Mouse (Mus musculus): ENCODE measurements at regions not wholly inside any gene's neighbourhood (a gene's known extent, or its start where the extent isn't known, plus 50 kb on each side); places are given as distances from the start of the nearest gene placed in this dataset.
A peak's percentile ranks its signal among the peaks of the same experiment; 100 is the strongest.
"Not testable (repeated sequence)": the region's sequence is repeated elsewhere in the genome, so short reads cannot be mapped to it uniquely, and the experiment has no call there.

- no peak for DNase-seq (ENCODE audit: low spot score)
Measured at GRCm38 (mm10) chr10:56783941-56784340, 406.8 kb downstream of the Gja1 start.

DNA sequence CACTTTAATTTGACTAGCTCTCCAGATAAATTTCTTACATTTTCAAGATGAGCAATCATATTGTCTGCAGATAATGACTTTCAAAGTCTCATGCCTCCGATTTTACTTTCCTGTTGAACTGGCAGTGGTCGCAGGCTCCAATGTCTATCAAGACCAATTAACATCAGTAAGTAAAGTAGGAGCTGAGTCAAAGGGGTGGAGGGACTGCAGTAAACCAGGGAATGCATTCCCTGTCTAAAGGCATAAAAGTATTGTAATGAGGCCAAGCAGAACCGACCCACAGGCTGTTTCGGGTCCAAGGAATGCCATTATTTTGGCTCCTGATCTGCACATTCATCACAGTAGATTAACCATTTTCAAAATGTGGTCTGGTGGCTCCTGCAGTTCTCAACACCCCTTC is 411.0 kb downstream of the Gja1 start:
- DNase-seq (ENCODE audit: low spot score) = peak; percentile 74

- no peak for DNase-seq (ENCODE audit: low spot score)
Measured at GRCm38 (mm10) chr10:56793074-56793473, 415.9 kb downstream of the Gja1 start.

DNA sequence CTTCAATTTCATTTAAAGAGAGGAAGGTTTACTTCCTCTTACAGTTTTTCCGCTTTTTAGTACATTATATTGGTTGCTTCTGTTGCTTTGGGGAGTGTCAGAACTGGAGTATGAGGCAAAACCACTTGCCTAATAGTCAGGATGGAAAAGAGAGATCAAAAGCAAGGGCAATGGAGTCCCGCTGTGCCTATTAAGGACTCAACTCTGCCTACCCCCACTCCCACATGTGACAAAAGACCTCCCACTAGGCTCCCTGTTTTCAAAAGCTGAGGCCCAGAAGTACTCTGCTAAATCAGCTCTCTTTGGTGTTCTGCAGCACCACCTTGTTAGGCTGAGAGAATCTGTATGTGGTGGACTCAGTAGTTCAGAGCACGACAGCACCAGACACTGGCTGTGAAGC is 418.3 kb downstream of the Gja1 start:
- DNase-seq (ENCODE audit: low spot score) = peak; percentile 39

GRCm38 (mm10) chr10:56799307-56799706 is 422.2 kb downstream of the Gja1 start:
- DNase-seq (ENCODE audit: low spot score) = no peak

DNA sequence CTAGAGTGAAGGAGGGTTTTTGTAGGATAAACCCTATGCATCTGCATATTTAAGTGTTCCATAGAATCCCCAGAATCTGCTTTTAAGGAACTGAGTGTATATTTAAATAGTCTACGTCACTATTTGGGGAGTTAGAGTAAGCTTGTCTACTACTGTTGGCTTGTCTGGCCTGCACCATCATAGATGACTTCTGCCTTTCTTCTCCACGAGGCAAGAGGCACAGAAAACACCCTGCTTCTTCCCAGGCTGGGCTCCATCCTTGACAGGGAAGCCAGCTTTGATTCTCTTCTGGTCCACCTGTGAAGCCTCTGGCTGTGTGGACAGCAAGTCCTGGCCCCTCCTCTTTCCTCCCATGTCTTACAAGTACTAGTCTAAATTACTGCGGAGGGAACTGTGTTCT is 422.6 kb downstream of the Gja1 start:
- no peak for DNase-seq (ENCODE audit: low spot score)

DNA sequence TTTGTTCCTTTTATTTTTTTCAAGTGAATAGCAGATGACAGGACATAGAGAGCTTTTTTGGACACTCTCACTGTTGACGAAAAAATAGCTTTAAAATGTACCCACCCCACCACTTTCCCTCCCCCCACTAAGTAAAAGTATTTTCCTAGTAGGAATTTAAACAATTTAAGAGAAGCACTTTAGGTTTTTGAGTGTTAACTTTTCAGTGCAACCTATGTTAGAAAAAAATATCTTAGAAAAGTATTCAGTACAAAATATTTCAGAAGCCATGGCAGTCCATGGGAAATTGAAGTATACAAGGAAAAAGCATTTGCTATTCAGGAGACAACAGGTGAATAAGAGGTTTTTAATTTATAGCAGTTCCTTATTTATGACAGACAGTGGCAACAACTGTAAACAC is 431.9 kb downstream of the Gja1 start:
- no peak for DNase-seq (ENCODE audit: low spot score)

GRCm38 (mm10) chr10:56822158-56822557 is 445.0 kb downstream of the Gja1 start:
- no peak for DNase-seq (ENCODE audit: low spot score)

DNA sequence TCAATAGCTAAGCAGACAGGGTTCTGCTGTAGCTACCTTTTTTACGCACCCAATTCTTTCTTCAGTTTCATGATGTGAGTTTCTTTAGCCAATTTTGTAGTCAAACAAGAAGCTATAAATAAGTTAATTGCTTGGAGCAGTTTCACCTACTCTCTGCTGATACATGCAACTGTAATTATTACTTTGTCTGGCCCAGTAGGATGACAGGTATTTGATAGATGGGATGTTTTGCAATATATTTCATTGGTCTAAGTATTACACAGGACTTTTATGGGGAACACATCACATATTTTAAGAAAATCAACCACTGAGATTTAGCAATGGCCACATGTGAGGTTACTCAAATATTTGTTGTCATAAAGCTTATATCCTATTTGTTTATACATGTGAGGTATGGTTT is 454.2 kb downstream of the Gja1 start:
- no peak for DNase-seq (ENCODE audit: low spot score)

GRCm38 (mm10) chr10:56831966-56832365 is 454.8 kb downstream of the Gja1 start:
- DNase-seq (ENCODE audit: low spot score) = no peak

GRCm38 (mm10) chr10:56836130-56836529 is 459.0 kb downstream of the Gja1 start:
- DNase-seq (ENCODE audit: low spot score) = no peak

DNA sequence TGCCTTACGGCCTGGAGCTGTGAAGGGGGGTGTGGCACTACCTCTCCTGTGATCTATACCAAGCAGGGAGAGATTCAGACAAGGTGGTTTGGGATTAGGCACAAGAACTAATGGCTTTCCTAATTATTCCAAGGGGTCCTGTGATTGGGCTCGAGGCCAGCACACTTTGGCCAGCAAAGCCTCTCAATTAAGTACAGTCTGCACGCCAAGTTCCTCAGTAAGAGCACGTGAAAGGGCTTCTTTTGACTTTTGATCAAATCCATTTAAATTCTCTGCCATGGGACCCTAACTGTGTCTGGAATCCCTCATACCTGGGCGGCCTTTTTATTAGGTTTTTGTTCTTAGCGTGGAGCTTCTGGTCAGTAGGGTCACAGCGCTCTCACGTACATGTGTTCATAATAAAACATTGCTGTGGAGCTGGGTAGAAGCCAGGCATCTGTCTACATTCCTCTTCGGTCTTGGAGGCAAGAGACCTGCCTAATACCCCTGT is 461.9 kb downstream of the Gja1 start:
- DNase-seq (ENCODE audit: low spot score) = no peak

DNA sequence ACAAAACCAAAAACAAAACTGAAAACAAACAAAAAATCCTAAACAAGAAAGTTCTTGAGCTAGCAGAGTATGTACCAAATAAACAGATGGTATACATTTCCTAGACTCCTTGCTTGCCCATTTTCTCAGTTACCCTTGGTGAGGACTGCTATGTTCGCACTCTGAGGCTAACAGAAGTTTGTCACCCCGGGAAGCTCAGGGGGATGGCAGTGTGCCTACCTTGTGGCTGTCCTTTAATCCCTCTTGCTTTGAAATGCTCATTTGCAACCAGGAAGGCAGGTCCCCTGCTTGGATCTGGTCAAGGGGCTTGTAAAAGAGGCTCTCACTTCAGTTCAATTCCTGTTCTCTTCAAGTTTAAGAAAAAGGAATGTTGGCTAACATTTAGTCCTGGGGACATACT is 462.4 kb downstream of the Gja1 start:
- DNase-seq (ENCODE audit: low spot score) = no peak

GRCm38 (mm10) chr10:56840732-56841131 is 463.6 kb downstream of the Gja1 start:
- DNase-seq (ENCODE audit: low spot score) = peak; percentile 30

DNA sequence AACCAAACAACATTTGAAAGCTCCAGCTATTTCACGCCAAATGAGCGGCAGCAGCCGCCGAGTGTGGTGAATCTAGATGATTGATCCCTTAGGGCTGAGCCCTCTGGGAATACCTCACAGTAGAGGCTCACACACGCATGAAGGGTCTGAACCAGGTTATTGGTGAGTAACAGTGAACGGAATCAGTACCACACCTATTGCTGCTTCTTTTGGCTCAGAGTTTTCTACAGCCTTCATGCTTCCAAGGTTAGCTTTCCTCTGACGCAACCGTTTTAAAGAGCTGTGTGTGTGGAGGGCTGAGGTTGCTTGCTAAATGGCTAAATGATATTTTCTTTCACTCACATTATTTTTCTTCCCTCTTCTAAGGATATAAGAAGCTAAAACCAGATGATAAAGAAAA is 464.4 kb downstream of the Gja1 start:
- no peak for DNase-seq (ENCODE audit: low spot score)

DNA sequence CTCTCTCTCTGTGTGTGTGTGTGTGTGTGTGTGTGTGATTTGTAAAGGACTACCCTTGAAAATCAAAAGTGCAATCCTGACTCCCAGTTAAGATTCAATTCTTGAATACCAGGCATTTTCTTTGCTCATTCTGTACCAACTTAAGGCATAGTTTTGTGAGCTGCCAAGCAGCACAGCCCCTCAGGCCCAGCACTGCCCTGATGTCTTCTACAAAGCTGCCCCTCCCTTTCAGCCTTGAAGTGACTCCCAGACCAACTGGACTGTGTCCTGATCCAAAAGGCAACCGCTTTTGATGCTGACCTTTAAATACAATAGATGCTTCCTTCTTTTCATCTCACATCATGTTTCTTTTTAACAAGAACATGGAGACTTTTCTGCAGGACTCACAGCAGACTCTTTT is 464.8 kb downstream of the Gja1 start:
- no peak for DNase-seq (ENCODE audit: low spot score)

DNA sequence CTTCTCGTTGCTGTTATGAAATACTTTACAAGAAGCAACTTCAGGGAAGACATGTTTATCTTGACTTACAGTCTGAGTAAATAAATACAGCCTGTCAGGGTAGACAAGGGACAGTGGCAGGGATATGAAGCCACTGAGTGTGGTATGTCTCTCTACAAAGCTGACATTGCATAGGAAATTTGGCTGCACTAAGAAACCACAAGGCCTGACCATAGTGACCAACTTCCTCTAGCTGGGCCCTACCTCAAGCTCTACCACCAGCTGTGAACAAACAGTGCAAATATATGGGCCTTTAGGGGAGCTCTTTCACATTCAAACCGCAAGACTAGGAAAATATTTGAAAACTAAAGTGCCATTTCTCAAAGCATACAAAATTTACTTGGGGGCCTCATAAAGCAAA is 475.4 kb downstream of the Gja1 start:
- no peak for DNase-seq (ENCODE audit: low spot score)

- no peak for DNase-seq (ENCODE audit: low spot score)
Measured at GRCm38 (mm10) chr10:56856186-56856585, 479.1 kb downstream of the Gja1 start.

- no peak for DNase-seq (ENCODE audit: low spot score)
Measured at GRCm38 (mm10) chr10:56879744-56880143, 502.6 kb downstream of the Gja1 start.

GRCm38 (mm10) chr10:56880154-56880591 is 503.0 kb downstream of the Gja1 start:
- no peak for DNase-seq (ENCODE audit: low spot score)

DNA sequence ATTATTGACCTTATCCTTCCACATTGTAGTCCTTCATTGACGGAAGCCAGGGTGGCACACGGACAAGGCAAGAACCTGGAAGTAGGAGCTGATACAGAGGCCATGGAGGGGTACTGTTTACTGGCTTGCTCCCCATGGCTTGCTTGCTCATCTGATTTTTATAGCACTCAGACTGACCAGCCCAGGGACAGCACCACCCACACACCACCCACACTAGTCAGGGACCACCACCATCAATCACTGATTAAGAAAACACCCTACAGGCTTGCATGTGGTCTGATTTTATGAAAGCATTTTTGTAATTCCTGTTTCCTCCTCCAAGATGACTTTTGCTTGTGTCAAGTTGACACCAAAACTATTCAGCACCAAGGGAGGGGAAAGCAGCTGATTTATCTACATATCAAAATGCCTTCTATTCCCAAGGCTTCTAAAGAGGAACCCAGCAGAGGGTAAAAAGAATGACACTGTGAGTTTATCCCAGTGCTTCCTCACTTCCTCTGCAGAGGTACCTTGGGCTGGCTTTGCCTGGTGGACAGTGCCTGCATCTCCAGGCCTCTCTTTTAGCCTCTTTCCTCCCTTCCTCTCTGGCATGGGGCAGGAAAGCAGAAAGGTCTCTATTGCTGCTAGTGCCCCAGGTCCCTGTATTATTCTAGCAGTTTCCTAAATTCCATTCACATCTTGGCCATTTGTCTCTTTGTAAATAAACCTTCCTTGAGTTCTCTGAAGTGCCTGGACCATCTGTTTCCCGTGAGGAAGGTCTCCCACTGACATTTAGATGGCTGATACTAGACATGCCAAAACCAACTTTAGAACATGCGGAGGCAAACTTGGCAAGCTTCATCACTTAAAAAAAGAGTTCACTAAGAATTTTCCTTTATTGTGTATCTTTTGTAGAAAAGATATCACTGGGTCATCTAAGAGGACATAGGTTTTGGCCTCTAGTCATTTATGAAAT is 507.6 kb downstream of the Gja1 start:
- no peak for DNase-seq (ENCODE audit: low spot score)

DNA sequence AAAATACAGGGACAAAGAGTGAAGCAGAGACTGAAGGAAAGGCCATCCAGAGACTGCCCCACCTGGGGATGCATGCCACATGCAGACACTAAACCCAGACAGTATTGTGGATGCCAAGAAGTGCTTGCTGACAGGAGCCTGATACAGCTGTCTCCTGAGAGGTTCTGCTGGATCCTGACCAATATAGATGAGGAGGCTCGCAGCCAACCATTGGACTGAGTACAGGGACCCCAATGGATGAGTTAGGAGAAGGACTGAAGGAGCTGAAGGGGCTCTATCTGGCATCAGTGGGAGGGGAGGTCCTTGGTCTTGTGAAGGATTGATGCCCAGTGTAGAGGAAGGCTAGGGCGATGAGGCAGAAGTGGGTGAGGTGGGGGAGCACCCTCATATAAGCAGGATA is 514.4 kb downstream of the Gja1 start:
- not testable (repeated sequence) for DNase-seq (ENCODE audit: low spot score)

DNA sequence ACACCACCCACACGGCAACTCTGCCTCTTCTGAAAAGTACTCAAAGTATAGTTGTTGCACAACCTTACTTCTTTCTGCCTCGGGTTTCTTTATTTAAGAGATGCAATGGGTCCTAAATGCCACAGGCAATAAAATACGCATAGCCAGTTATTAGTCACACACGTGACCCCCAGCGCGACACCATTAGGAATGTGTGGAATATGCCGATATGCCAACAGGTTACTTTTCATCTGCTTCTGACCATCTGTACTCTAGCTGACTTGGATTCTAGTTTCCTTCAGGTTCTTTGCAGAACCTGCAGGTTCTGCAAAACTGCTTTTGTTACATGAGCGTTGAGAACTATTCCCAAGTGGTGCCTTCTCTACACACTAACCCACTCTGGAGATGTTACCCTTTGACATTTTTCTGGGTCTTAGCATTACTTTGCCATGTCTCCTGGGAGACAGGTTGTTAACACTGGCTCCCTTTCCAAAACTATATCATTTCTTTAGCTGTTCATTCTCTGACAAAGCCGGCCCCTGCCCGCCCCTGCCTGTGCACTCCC is 515.6 kb downstream of the Gja1 start:
- DNase-seq (ENCODE audit: low spot score) = no peak

Measured in retina, embryonic 14.5 days (tissue).